Mouse (Mus musculus) cerebellum, adult 11-12 months (tissue): ENCODE measurements around the gene Prss36.
"Not testable (repeated sequence)": the region's sequence is repeated elsewhere in the genome, so short reads cannot be mapped to it uniquely, and the experiment has no call there.

ENCODE experiments used
- DNase-seq: peaks from one replicate; pipeline ENCODE4 v3.0.0; 2022

Prss36 gene

GRCm38 (mm10) chr7:127899997-127900396 lies 46.5 kb downstream of the Prss36 start:
- DNase-seq, result no peak

GRCm38 (mm10) chr7:127898179-127898956 lies 48.2 kb downstream of the Prss36 start:
- no peak for DNase-seq

- DNase-seq, result no peak
Observed at GRCm38 (mm10) chr7:127897542-127897941, 49.0 kb downstream of the Prss36 start.

- peak; percentile 69 for DNase-seq
Observed at GRCm38 (mm10) chr7:127896384-127896783, 50.1 kb downstream of the Prss36 start.

- DNase-seq, result not testable (repeated sequence)
Observed at GRCm38 (mm10) chr7:127895891-127896290, 50.6 kb downstream of the Prss36 start.

GRCm38 (mm10) chr7:127895442-127895841 lies 51.1 kb downstream of the Prss36 start, which contains the start of the genes Gm21974 and Vkorc1:
Gene Gm21974 (minus strand): TSS chr7:127895454.
Gene Vkorc1 (minus strand): TSS chr7:127895617.
- peak; percentile 98 for DNase-seq

GRCm38 (mm10) chr7:127894480-127894879 lies 52.0 kb downstream of the Prss36 start:
- DNase-seq, result no peak

- no peak for DNase-seq
Observed at GRCm38 (mm10) chr7:127890798-127891197, 55.7 kb downstream of the Prss36 start, which contains the start of gene Prss53. Gene Prss53 (minus strand): TSS chr7:127890970.

- no peak for DNase-seq
Observed at GRCm38 (mm10) chr7:127888821-127889220, 57.7 kb downstream of the Prss36 start.

- no peak for DNase-seq
Observed at GRCm38 (mm10) chr7:127887781-127888180, 58.7 kb downstream of the Prss36 start.

GRCm38 (mm10) chr7:127887191-127887590 lies 59.3 kb downstream of the Prss36 start:
- DNase-seq, result no peak

- no peak for DNase-seq
Observed at GRCm38 (mm10) chr7:127886551-127886950, 60.0 kb downstream of the Prss36 start.

- no peak for DNase-seq
Observed at GRCm38 (mm10) chr7:127885951-127886350, 60.6 kb downstream of the Prss36 start.
